Comparison of ENCODE assay signal across 19 mouse cellular contexts in genomic region chr17:71132221-71132620, GRCm38 (mm10). TPM values are rescaled to one million over a fixed set of nuclear protein-coding genes. Genes with fewer than 3 reads are reported as not detected.
DNase-seq lines count a peak whose midpoint lies in the region; ATAC-seq and TF ChIP-seq lines count a peak whose summit lies in the region.
"Had no signal": no experiment of that assay in that cellular context is flagged by ENCODE, and none has a peak within 500 bp of the region (broad histone marks: within the 10 kb centered on the region; RNA-seq: fewer than 3 reads in every experiment).

No protein-coding gene starts in this region.

- H3K4me1 ChIP-seq in heart, adult 2 months (ENCODE audit: control insufficient read depth, insufficient read depth, low read length), result peaks cover 2% of the 10 kb centered on the region
- H3K4me1 ChIP-seq in heart, embryonic 10.5 days, result peaks cover 31% of the 10 kb centered on the region
- H3K4me1 ChIP-seq in G1E (ENCODE audit: insufficient read depth, low read depth, low read length), result peaks cover 11% of the 10 kb centered on the region
- peaks cover 15% of the 10 kb centered on the region for H3K4me1 ChIP-seq in limb, embryonic 11.5 days (ENCODE audit: control insufficient read depth, insufficient read depth, low read length)
- no peaks in the 10 kb centered on the region for H3K4me1 ChIP-seq in forebrain, embryonic 14.5 days (ENCODE audit: control insufficient read depth, insufficient read depth, low read length)

- peak overlapping the region; percentile 20; the same call in 1 of the 2 replicates for H3K27ac ChIP-seq in heart, adult 2 months
- no peak overlapping the region for H3K27ac ChIP-seq in heart, embryonic 10.5 days
- H3K27ac ChIP-seq in limb, embryonic 11.5 days (replicated peaks; ENCODE audit: low read depth, low read length), result no peak overlapping the region
- no peak overlapping the region for H3K27ac ChIP-seq in forebrain, embryonic 14.5 days (ENCODE audit: low read depth, low read length)

- no peaks in the 10 kb centered on the region for H3K9me3 ChIP-seq in heart, embryonic 10.5 days
- H3K9me3 ChIP-seq in G1E (replicated peaks), result no peaks in the 10 kb centered on the region
- H3K9me3 ChIP-seq in limb, embryonic 11.5 days (ENCODE audit: control insufficient read depth, low read length), result no peaks in the 10 kb centered on the region
- no peaks in the 10 kb centered on the region for H3K9me3 ChIP-seq in forebrain, embryonic 14.5 days (replicated peaks; ENCODE audit: control insufficient read depth, low read length)

- no peak for TF ChIP-seq CTCF in heart, adult 2 months (IDR thresholded peaks at IDR 0.05)
- no peak for TF ChIP-seq CTCF in G1E (IDR thresholded peaks at IDR 0.05; ENCODE audit: low read depth, low read length)

- H3K9ac ChIP-seq in heart, adult 2 months (ENCODE audit: low read depth, low read length), result no peak overlapping the region
- H3K9ac ChIP-seq in limb, embryonic 11.5 days (ENCODE audit: low read length), result no peak overlapping the region
- H3K9ac ChIP-seq in forebrain, embryonic 14.5 days (ENCODE audit: low read length), result no peak overlapping the region
- H3K9ac ChIP-seq: forebrain, postnatal 0 days; heart, embryonic 12.5 days had no signal

- TF ChIP-seq POLR2A in heart, adult 2 months (IDR thresholded peaks at IDR 0.05; ENCODE audit: insufficient read depth, low read depth, low read length), result no peak

- H3K4me2 ChIP-seq in limb, embryonic 11.5 days (ENCODE audit: low read depth, severe bottlenecking), result no peak overlapping the region
- no peak overlapping the region for H3K4me2 ChIP-seq in forebrain, embryonic 14.5 days (ENCODE audit: low read length)
- H3K4me2 ChIP-seq: heart, embryonic 12.5 days; midbrain, embryonic 11.5 days had no signal

- intact Hi-C loops in heart, adult 2 months (cut with DNase I), result no loop called here

- DNase-seq in heart, adult 2 months, result no peak
- no peak for DNase-seq in heart, embryonic 10.5 days (ENCODE audit: low spot score)
- peak; percentile 68 for DNase-seq in 3T3-L1 (ENCODE audit: low read depth, low spot score)
- no peak for DNase-seq in G1E (ENCODE audit: low spot score)
- DNase-seq in limb, embryonic 11.5 days (ENCODE audit: low spot score), result peak; percentile 17
- DNase-seq in forebrain, embryonic 14.5 days (ENCODE audit: low spot score), result no peak
- no peak for DNase-seq in frontal cortex, postnatal 36 days (ENCODE audit: low spot score in 2 of 2)
- DNase-seq: adrenal gland, postnatal 14 days; cerebellum, adult 8-10 months; embryo, embryonic 11 days; gastrocnemius, postnatal 10 days; heart, postnatal 4 days; kidney, postnatal 14 days; layer of hippocampus, adult 9-11 months; lung, postnatal 10 days; thymus, postnatal 25 days had no signal

- peak; percentile 34; the same call in 1 of the 2 replicates for ATAC-seq in G1E (ENCODE audit: extremely low read depth, insufficient number of reproducible peaks, low FRiP score, poor library complexity, severe bottlenecking)
- no peak for ATAC-seq in limb, embryonic 11.5 days (ENCODE audit: insufficient number of reproducible peaks, low FRiP score, low TSS enrichment, low read depth)
- no peak for ATAC-seq in forebrain, embryonic 14.5 days

- TF ChIP-seq EP300 in heart, adult 2 months (IDR thresholded peaks at IDR 0.05; ENCODE audit: insufficient read depth, low read depth, low read length), result no peak

- H3K79me2 ChIP-seq in heart, adult 2 months (replicated peaks; ENCODE audit: control insufficient read depth, insufficient read depth, low read length), result no peaks in the 10 kb centered on the region

- no peaks in the 10 kb centered on the region for H3K27me3 ChIP-seq in heart, adult 2 months (ENCODE audit: control insufficient read depth, insufficient read depth, low read length)
- no peaks in the 10 kb centered on the region for H3K27me3 ChIP-seq in heart, embryonic 10.5 days (ENCODE audit: insufficient read depth, poor library complexity, severe bottlenecking)
- peaks cover 13% of the 10 kb centered on the region for H3K27me3 ChIP-seq in G1E (ENCODE audit: insufficient read depth, low read length)
- H3K27me3 ChIP-seq in limb, embryonic 11.5 days (ENCODE audit: control insufficient read depth, insufficient read depth, low read length), result no peaks in the 10 kb centered on the region
- H3K27me3 ChIP-seq in forebrain, embryonic 14.5 days (replicated peaks; ENCODE audit: control insufficient read depth, insufficient read depth, low read length), result no peaks in the 10 kb centered on the region
- H3K27me3 ChIP-seq: heart, embryonic 12.5 days had no signal

- no peak overlapping the region for H3K4me3 ChIP-seq in heart, adult 2 months
- no peak overlapping the region for H3K4me3 ChIP-seq in heart, embryonic 10.5 days
- H3K4me3 ChIP-seq in G1E (ENCODE audit: low read depth, low read length), result no peak overlapping the region
- no peak overlapping the region for H3K4me3 ChIP-seq in limb, embryonic 11.5 days (ENCODE audit: low read depth, low read length)
- H3K4me3 ChIP-seq in forebrain, embryonic 14.5 days (ENCODE audit: low read depth, low read length), result no peak overlapping the region
- H3K4me3 ChIP-seq: heart, embryonic 12.5 days had no signal

- H3K36me3 ChIP-seq in heart, adult 2 months (ENCODE audit: control insufficient read depth, insufficient read depth, low read length), result no peaks in the 10 kb centered on the region
- H3K36me3 ChIP-seq in heart, embryonic 10.5 days, result peaks cover 8% of the 10 kb centered on the region; the same call in 1 of the 2 replicates
- H3K36me3 ChIP-seq in G1E (replicated peaks), result no peaks in the 10 kb centered on the region
- H3K36me3 ChIP-seq in limb, embryonic 11.5 days (ENCODE audit: control insufficient read depth, insufficient read depth, low read length), result no peaks in the 10 kb centered on the region
- no peaks in the 10 kb centered on the region for H3K36me3 ChIP-seq in forebrain, embryonic 14.5 days (ENCODE audit: control insufficient read depth, insufficient read depth, low read length)

RNA-seq across cellular contexts. Expression of gene Lpin2, which starts 50.1 kb away (rescaled TPM):
- 10 to 100 TPM in 1 of 2 experiments, 1 to 10 TPM in 1; 6.0 to 13.1 TPM for total RNA-seq in heart, adult 2 months (2021)
- 3.4 and 4.7 TPM in 2 replicates for polyA plus RNA-seq in heart, adult 2 months (2012; rRNA removed)
- 20.9 and 24.2 TPM in 2 replicates for polyA plus RNA-seq in heart, embryonic 10.5 days (2016; fragmentation: Nextera tagmentation; extraction: Ambion mirVana)
- total RNA-seq in G1E (2014; fragmentation: Nextera tagmentation) (112 and 169 TPM in 2 replicates), G1E (2017) (147 and 155 TPM in 2 replicates)
- polyA plus RNA-seq in G1E (2012), result 37.3 and 44.3 TPM in 2 replicates
- polyA plus RNA-seq in limb, embryonic 11.5 days (2014; fragmentation: Nextera tagmentation; extraction: Ambion mirVana), result 48.1 and 54.8 TPM in 2 replicates
- 29.8 and 36.7 TPM in 2 replicates for polyA plus RNA-seq in forebrain, embryonic 14.5 days (2014; fragmentation: Nextera tagmentation; extraction: Ambion mirVana)

Comparison
In these comparisons a context has a peak if more than half of its experiments do, and no peak if none do; other contexts are left out.
1. DNase-seq: peak in 3T3-L1 (single experiment) and limb, embryonic 11.5 days (single experiment); none in heart, adult 2 months (0 of 2), heart, embryonic 10.5 days (single experiment), G1E (single experiment), forebrain, embryonic 14.5 days (single experiment) and frontal cortex, postnatal 36 days (0 of 2).